Comparison of ENCODE assay signal across 18 mouse cellular contexts in genomic region chr10:87007385-87008214, GRCm38 (mm10). TPM values are rescaled to one million over a fixed set of nuclear protein-coding genes. Genes with fewer than 3 reads are reported as not detected.
A peak's percentile ranks its signal among the peaks of the same experiment; 100 is the strongest.
DNase-seq lines count a peak whose midpoint lies in the region; ATAC-seq and TF ChIP-seq lines count a peak whose summit lies in the region.
"Had no signal": no experiment of that assay in that cellular context is flagged by ENCODE, and none has a peak within 500 bp of the region (broad histone marks: within the 10 kb centered on the region; RNA-seq: fewer than 3 reads in every experiment).

Stab2 (minus strand) TSS chr10:87008025.

- no peak for TF ChIP-seq CTCF in liver, embryonic 14.5 days (IDR thresholded peaks at IDR 0.05; ENCODE audit: low read depth)

- 59% methylated on average over 8 of the region's 8 CpGs for WGBS in limb, embryonic 14.5 days
- WGBS in limb, embryonic 10.5 days, result 66% methylated on average over 8 of the region's 8 CpGs
- 32% methylated on average over 8 of the region's 8 CpGs for WGBS in liver, embryonic 14.5 days (ENCODE audit: insufficient replicate concordance)

- H3K27me3 ChIP-seq in limb, embryonic 14.5 days (ENCODE audit: control insufficient read depth, insufficient read depth, low read length), result no peaks in the 10 kb centered on the region
- no peaks in the 10 kb centered on the region for H3K27me3 ChIP-seq in limb, embryonic 10.5 days (ENCODE audit: low read depth, poor library complexity, severe bottlenecking)
- H3K27me3 ChIP-seq in liver, embryonic 14.5 days (ENCODE audit: control insufficient read depth, insufficient read depth, low read length), result no peaks in the 10 kb centered on the region
- H3K27me3 ChIP-seq: neural tube, embryonic 12.5 days had no signal

- H3K9me3 ChIP-seq in limb, embryonic 14.5 days (ENCODE audit: control insufficient read depth, low read length), result no peaks in the 10 kb centered on the region
- H3K9me3 ChIP-seq in limb, embryonic 10.5 days (replicated peaks), result no peaks in the 10 kb centered on the region
- H3K9me3 ChIP-seq in liver, embryonic 14.5 days (ENCODE audit: control insufficient read depth, low read length), result no peaks in the 10 kb centered on the region
- H3K9me3 ChIP-seq: heart, embryonic 12.5 days; neural tube, embryonic 12.5 days had no signal

- TF ChIP-seq EP300 in liver, embryonic 14.5 days (IDR thresholded peaks at IDR 0.05; ENCODE audit: low read depth), result no peak

- no peak within 1 kb of the TSS for H3K9ac ChIP-seq in limb, embryonic 14.5 days (ENCODE audit: low read depth, low read length, severe bottlenecking)
- no peak within 1 kb of the TSS for H3K9ac ChIP-seq in liver, embryonic 14.5 days (replicated peaks)
- H3K9ac ChIP-seq: forebrain, postnatal 0 days; heart, embryonic 12.5 days; neural tube, embryonic 12.5 days had no signal

- no peak for TF ChIP-seq POLR2A in limb, embryonic 14.5 days (IDR thresholded peaks at IDR 0.05; ENCODE audit: borderline replicate concordance, extremely low read depth, insufficient read depth, insufficient read length)

- no peak within 1 kb of the TSS for H3K27ac ChIP-seq in limb, embryonic 14.5 days (replicated peaks; ENCODE audit: low read depth, low read length)
- no peak within 1 kb of the TSS for H3K27ac ChIP-seq in limb, embryonic 10.5 days
- H3K27ac ChIP-seq in liver, embryonic 14.5 days, result no peak within 1 kb of the TSS
- H3K27ac ChIP-seq: neural tube, embryonic 12.5 days had no signal

- no peak for ATAC-seq in limb, embryonic 14.5 days (ENCODE audit: low FRiP score, low read depth)
- no peak for ATAC-seq in liver, embryonic 14.5 days (ENCODE audit: insufficient read depth)
- ATAC-seq: forebrain, postnatal 0 days had no signal

- H3K36me3 ChIP-seq in limb, embryonic 14.5 days (ENCODE audit: control insufficient read depth, insufficient read depth, low read length), result no peaks in the 10 kb centered on the region
- H3K36me3 ChIP-seq in limb, embryonic 10.5 days, result no peaks in the 10 kb centered on the region
- H3K36me3 ChIP-seq in liver, embryonic 14.5 days (replicated peaks; ENCODE audit: control insufficient read depth, insufficient read depth, low read depth), result no peaks in the 10 kb centered on the region
- H3K36me3 ChIP-seq: heart, embryonic 12.5 days; neural tube, embryonic 12.5 days had no signal

- no peak within 1 kb of the TSS for H3K4me2 ChIP-seq in limb, embryonic 14.5 days (replicated peaks; ENCODE audit: low read depth, low read length, severe bottlenecking)
- H3K4me2 ChIP-seq in liver, embryonic 14.5 days (ENCODE audit: low read depth), result no peak within 1 kb of the TSS
- H3K4me2 ChIP-seq: heart, embryonic 12.5 days; neural tube, embryonic 12.5 days had no signal

- DNase-seq in adrenal gland, postnatal 14 days, result no peak
- no peak for DNase-seq in adrenal gland, postnatal 25 days
- DNase-seq in limb, embryonic 14.5 days (ENCODE audit: low spot score), result peak; percentile 10
- DNase-seq in limb, embryonic 10.5 days (ENCODE audit: low spot score), result no peak
- DNase-seq in cerebellum, adult 9-10 months, result peak; percentile 14
- DNase-seq in liver, embryonic 14.5 days (ENCODE audit: low read depth in 3 of 3, low spot score in 3 of 3), result no peak
- no peak for DNase-seq in gastrocnemius, adult 8-10 months (ENCODE audit: low spot score in 2 of 2)
- no peak for DNase-seq in embryo, embryonic 9.5 days (ENCODE audit: extremely low spot score)
- DNase-seq: adrenal gland, postnatal 36 days; forebrain, postnatal 0 days; gastrocnemius, postnatal 36 days; kidney, postnatal 14 days; layer of hippocampus, adult 9-11 months; midbrain, embryonic 14.5 days; thymus, postnatal 36 days had no signal

- no peak within 1 kb of the TSS for H3K4me3 ChIP-seq in limb, embryonic 14.5 days (replicated peaks; ENCODE audit: low read length)
- no peak within 1 kb of the TSS for H3K4me3 ChIP-seq in limb, embryonic 10.5 days
- H3K4me3 ChIP-seq in liver, embryonic 14.5 days (ENCODE audit: insufficient read depth in 1 of 2, low read depth in 2 of 2, low read length in 2 of 2), result 0 out of 4 replicates have a peak within 1 kb of the TSS, but pooled peaks of 1 of the 2 experiments have one; percentile 9
- H3K4me3 ChIP-seq: heart, embryonic 12.5 days; neural tube, embryonic 12.5 days had no signal

- H3K4me1 ChIP-seq in limb, embryonic 14.5 days (ENCODE audit: control insufficient read depth, insufficient read depth, low read length), result no peaks in the 10 kb centered on the region
- H3K4me1 ChIP-seq in limb, embryonic 10.5 days, result no peaks in the 10 kb centered on the region
- no peaks in the 10 kb centered on the region for H3K4me1 ChIP-seq in liver, embryonic 14.5 days (replicated peaks; ENCODE audit: control insufficient read depth in 2 of 2, insufficient read depth in 2 of 2, low read length in 1 of 2)
- H3K4me1 ChIP-seq: heart, embryonic 12.5 days; neural tube, embryonic 12.5 days had no signal

RNA-seq across cellular contexts. Expression of gene Stab2, which starts in this region (rescaled TPM):
- 13.3 and 13.7 TPM in 2 replicates for total RNA-seq in adrenal gland, postnatal 14 days (2021)
- total RNA-seq in adrenal gland, postnatal 25 days (2021), result 0.33 and 1.4 TPM in 2 replicates
- polyA plus RNA-seq in limb, embryonic 14.5 days (2012; rRNA removed), result 0.20 and 0.76 TPM in 2 replicates
- polyA plus RNA-seq in limb, embryonic 14.5 days (2014; fragmentation: Nextera tagmentation; extraction: Ambion mirVana), result 0.28 and 0.92 TPM in 2 replicates
- polyA plus RNA-seq in limb, embryonic 10.5 days (2016; fragmentation: Nextera tagmentation; extraction: Ambion mirVana), result 0.31 and 0.56 TPM in 2 replicates
- 10.3 and 10.8 TPM in 2 replicates for polyA plus RNA-seq in liver, embryonic 14.5 days (2012; rRNA removed)
- 17.7 and 17.9 TPM in 2 replicates for polyA plus RNA-seq in liver, embryonic 14.5 days (2014; fragmentation: Nextera tagmentation; extraction: Ambion mirVana)
- total RNA-seq in gastrocnemius, adult 8-10 months (2022), result 1 to 10 TPM; 3.9 to 8.1 (median 6.1) TPM
- total RNA-seq: common myeloid progenitor, adult 5-6 weeks had no signal

Comparison
In these comparisons a context has a peak if more than half of its experiments do, and no peak if none do; other contexts are left out.
1. Peak in DNase-seq in limb, embryonic 14.5 days; RNA of the gene not detected or under 1 TPM.